Mouse (Mus musculus): Measurements from ENCODE around the gene Acap2. TPM values are rescaled to one million over a fixed set of nuclear protein-coding genes. Genes with fewer than 3 reads are reported as not detected.

The Acap2 gene
- total and polyA plus RNA-seq, 3 experiments, result 17.2 to 19.1 TPM; not detected in 1

DNA sequence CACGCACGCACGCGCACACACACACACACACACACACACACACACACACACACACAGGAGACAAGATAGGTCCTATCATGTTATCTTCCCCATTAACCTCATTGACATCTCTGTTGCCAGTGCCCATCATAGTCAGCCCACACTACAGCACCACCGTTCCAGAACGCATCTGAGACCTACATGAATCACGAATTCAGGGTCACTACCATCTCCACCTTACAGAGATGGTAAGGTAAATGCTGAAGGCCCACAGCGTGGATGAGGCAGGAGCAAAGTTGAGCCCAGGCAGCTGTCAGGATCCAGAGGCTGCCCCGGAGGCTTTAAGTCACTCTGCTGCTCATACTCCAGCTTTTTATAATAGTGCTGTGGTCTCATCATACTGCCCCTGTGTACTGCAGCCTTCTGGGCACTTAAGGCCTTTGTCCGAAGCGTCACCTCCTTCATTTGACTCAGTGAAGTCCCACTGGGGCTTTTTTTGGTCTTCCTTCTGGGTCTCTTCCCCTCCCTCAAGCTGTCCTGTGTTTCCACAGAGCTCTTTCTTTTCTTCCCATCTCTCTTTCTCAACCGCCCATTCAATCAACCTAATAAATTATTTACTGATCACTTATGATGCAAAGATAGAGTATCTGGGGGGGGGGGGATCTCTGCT lies 33.9 kb upstream of the Acap2 start:
- no peaks in the 10 kb centered on the region for H3K27me3 ChIP-seq (ENCODE audit: control insufficient read depth in 1 of 2, insufficient read depth in 2 of 2, low read length in 2 of 2)
- peaks cover 2 to 18% of the 10 kb centered on the region in 2 experiments; a peak in 3 of 4 replicates for H3K4me1 ChIP-seq (ENCODE audit: control insufficient read depth in 1 of 2, insufficient read depth in 2 of 2, low read length in 2 of 2)
- peaks cover 0 to 2% of the 10 kb centered on the region in 2 experiments; a peak in 1 of 4 replicates for H3K36me3 ChIP-seq (ENCODE audit: control insufficient read depth in 1 of 2, insufficient read depth in 2 of 2, low read length in 2 of 2)
- H3K27ac ChIP-seq (ENCODE audit: control insufficient read depth, low read depth, low read length), result peak overlapping the region; percentile 82
- H3K9ac ChIP-seq (ENCODE audit: control insufficient read depth, low read depth, low read length, poor library complexity, severe bottlenecking), result peak overlapping the region; percentile 56
- DNase-seq (ENCODE audit: low read depth, low spot score), result peak; percentile 40
- H3K4me3 ChIP-seq (ENCODE audit: control insufficient read depth in 1 of 2, insufficient read depth in 1 of 2, low read depth in 2 of 2, low read length in 2 of 2), result peak overlapping the region; percentile 24 to 49
- no peak for TF ChIP-seq ZC3H11A (IDR thresholded peaks at IDR 0.05; ENCODE audit: low read depth, low read length)
- TF ChIP-seq NRF1 (IDR thresholded peaks at IDR 0.05; ENCODE audit: insufficient read depth, low read depth, low read length, poor library complexity, severe bottlenecking), result no peak
- TF ChIP-seq KAT2A (conservative IDR thresholded peaks at IDR 0.05; ENCODE audit: low read depth, low read length), result no peak
- no peak for TF ChIP-seq HCFC1 (IDR thresholded peaks at IDR 0.05; ENCODE audit: low read depth, low read length)
- no peak for TF ChIP-seq MAX (IDR thresholded peaks at IDR 0.05; ENCODE audit: low read length)
- no peak for TF ChIP-seq POLR2AphosphoS2 (IDR thresholded peaks at IDR 0.05; ENCODE audit: low read length)
- TF ChIP-seq BHLHE40 (IDR thresholded peaks at IDR 0.05; ENCODE audit: borderline replicate concordance, low read depth, low read length), result no peak
- TF ChIP-seq POLR2AphosphoS5 (IDR thresholded peaks at IDR 0.05; ENCODE audit: borderline replicate concordance, low read depth, low read length), result no peak
- TF ChIP-seq RAD21 (IDR thresholded peaks at IDR 0.05; ENCODE audit: low read depth, low read length), result no peak
- no peak for TF ChIP-seq MXI1 (IDR thresholded peaks at IDR 0.05; ENCODE audit: low read depth, low read length)
- no peak for TF ChIP-seq EP300 (IDR thresholded peaks at IDR 0.05; ENCODE audit: low read depth in 1 of 2, low read length in 2 of 2)
- no peak for TF ChIP-seq CHD2 (IDR thresholded peaks at IDR 0.05; ENCODE audit: low read length)
- H3K79me2 ChIP-seq (ENCODE audit: control insufficient read depth, insufficient read depth, low read length, poor library complexity), result no peaks in the 10 kb centered on the region; the same call in 1 of the 2 replicates
- H3K9me3 ChIP-seq (replicated peaks; ENCODE audit: insufficient read depth, low read length), result no peaks in the 10 kb centered on the region

DNA sequence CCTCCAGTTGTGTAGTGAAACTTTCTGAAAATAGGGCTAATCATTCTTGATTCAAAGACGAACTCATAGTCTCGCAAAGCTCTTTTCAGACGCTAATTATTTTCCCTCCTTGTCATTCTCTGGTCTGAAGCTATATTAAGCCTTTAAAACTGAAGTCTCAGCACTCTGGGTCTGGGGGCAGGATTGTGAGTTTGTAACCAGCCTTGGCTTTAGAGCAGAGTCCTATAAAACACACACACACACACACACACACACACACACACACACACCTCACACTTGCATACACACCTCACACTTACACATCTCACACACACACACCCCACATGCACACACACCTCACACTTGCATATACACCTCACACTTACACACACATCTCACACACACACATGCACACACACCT lies 33.3 kb upstream of the Acap2 start:
- peak overlapping the region; percentile 82 for H3K27ac ChIP-seq (ENCODE audit: control insufficient read depth, low read depth, low read length)
- H3K4me3 ChIP-seq (ENCODE audit: control insufficient read depth in 1 of 2, insufficient read depth in 1 of 2, low read depth in 2 of 2, low read length in 2 of 2), result peak overlapping the region; percentile 24 to 49
- H3K9me3 ChIP-seq (replicated peaks; ENCODE audit: insufficient read depth, low read length), result no peaks in the 10 kb centered on the region

More for the DNA sequence above, 33.3 kb upstream of the Acap2 start:
- peak overlapping the region; percentile 61 for H3K9ac ChIP-seq (ENCODE audit: control insufficient read depth, low read depth, low read length, poor library complexity, severe bottlenecking)
- no peaks in the 10 kb centered on the region for H3K27me3 ChIP-seq (ENCODE audit: control insufficient read depth in 1 of 2, insufficient read depth in 2 of 2, low read length in 2 of 2)
- TF ChIP-seq MEF2A (IDR thresholded peaks at IDR 0.05; ENCODE audit: extremely low read depth, insufficient replicate concordance, low read depth, low read length, poor library complexity, severe bottlenecking) (no peak), NELFE (IDR thresholded peaks at IDR 0.05; ENCODE audit: low read depth, low read length) (peak; percentile 6; the same call in 1 of the 2 replicates), POLR2AphosphoS2 (IDR thresholded peaks at IDR 0.05; ENCODE audit: low read length) (0 out of 2 replicates have a peak, but pooled peaks have one; percentile 2)
- H3K36me3 ChIP-seq (ENCODE audit: control insufficient read depth in 1 of 2, insufficient read depth in 2 of 2, low read length in 2 of 2), result peaks cover 0 to 2% of the 10 kb centered on the region in 2 experiments; a peak in 1 of 4 replicates
- peaks cover 2 to 18% of the 10 kb centered on the region in 2 experiments; a peak in 3 of 4 replicates for H3K4me1 ChIP-seq (ENCODE audit: control insufficient read depth in 1 of 2, insufficient read depth in 2 of 2, low read length in 2 of 2)
- no peaks in the 10 kb centered on the region; the same call in 1 of the 2 replicates for H3K79me2 ChIP-seq (ENCODE audit: control insufficient read depth, insufficient read depth, low read length, poor library complexity)
- DNase-seq (ENCODE audit: low read depth, low spot score), result no peak
